Mouse (Mus musculus) ZHBTc4 (cell line): ENCODE measurements around the gene Pank2.
"Not testable (repeated sequence)": the region's sequence is repeated elsewhere in the genome, so short reads cannot be mapped to it uniquely, and the experiment has no call there.

Experiments used
- DNase-seq: peaks from one replicate; pipeline ENCODE4 v3.0.0-alpha.2; 2011; ENCODE audit warnings: low read depth, low spot score

The Pank2 gene

DNA sequence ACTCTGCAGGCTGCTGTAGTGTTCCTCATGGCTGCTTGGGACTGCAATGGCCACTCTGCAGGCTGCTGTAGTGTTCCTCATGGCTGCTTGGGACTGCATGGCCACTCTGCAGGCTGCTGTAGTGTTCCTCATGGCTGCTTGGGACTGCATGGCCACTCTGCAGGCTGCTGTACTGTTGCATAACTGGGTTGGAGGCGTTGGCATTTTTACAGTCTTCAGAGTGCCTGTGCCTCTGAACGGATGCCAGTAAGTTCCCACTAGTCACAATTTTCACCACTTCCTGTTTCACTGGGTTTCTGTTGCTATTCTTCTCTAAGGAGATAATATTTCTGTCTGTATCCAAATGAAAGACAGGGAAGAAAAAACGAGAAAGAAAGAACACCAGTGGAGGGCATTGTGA is 58.9 kb downstream of the Pank2 start:
- DNase-seq, result not testable (repeated sequence)

DNA sequence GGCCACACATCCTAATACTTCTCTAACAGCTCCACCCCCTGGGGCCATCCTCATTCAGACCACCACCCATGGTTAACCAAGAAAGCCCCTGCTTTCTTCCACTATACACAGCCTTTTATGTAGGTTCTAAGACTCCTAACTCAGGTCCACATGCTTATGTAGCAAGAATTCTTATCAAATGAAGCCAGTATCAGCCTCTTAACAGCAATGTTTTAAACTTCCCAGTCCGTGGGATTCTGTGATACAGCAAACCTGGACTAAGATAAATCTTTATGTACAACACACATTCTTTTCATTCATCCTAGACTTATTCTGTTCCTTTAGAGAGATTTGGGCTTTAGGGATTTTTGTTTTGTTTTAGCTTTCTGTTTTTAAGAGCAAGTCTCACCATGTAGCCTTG is 61.4 kb downstream of the Pank2 start:
- no peak for DNase-seq

DNA sequence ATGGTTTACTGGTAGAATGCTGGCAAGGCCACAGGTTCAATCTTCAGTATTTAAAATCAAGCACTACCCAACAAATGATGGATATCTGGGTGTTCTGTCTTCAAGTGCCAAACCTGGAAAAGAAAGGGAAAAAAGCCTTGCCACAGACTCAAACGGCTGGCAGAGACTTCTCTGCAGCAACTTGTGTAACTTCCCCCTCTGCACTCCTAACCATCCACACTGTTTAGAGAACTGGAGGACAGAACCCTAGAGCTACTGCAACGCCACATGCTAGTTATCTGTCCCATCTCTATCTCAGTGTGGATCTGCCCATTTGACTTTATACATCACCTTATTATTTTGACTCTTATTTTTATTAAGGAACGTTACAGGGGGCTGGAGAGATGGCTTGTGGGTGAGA is 63.7 kb downstream of the Pank2 start:
- no peak for DNase-seq

DNA sequence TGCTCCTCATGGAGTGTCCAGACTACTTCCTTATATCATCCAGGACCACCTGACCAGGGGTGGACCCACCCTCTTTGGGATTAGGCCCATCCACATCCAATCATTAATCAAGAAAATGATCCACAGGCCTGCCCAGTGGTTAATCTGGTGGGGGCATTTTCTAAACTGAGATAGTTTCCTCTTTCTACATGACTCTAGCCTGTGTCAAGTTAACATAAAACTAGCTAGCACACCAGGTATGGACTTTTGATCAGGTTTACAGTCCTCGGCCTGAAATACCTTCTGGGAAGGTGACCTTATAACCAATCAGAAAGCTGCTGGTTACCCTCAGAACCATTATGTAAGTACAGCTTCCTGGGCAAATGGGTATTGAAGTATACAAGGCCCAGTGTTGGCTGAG is 66.7 kb downstream of the Pank2 start:
- no peak for DNase-seq

DNA sequence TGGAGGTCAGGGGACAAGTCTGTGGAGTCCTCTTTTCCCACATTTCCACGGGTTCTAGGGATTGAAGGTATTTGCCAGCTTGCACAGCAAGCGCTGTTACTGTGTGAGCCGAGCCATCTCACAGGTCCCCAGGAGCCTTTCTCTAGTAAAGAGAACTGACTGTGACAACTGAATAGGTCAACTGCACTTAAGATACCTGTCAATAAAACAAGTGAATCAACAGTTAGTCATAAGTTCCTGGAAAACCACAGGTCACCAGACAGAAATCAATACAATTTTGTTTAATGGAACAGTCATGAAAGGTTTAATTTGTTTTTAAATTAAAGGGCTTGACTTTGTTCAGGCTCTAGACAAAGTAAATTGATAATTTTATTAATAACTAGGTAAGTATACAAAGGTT is 68.3 kb downstream of the Pank2 start:
- no peak for DNase-seq

DNA sequence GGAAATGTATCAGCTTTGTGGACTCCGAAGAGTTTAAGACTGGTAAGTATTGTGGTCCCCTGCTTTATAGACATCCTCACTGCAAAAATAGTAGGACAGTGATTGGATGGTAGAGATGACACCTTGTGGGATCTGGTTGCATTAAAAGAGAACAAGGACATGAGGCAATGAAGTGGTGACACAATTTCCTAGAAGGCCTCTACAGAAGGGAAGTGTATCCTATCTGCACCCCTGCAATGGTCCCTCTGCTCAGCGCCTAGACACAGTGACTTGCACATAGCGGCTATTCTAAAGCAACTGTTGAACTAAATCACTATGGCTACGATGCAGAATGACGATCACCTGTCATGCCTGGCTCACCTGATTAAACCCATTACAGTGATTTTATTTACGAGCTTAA is 75.3 kb downstream of the Pank2 start:
- DNase-seq, result no peak

DNA sequence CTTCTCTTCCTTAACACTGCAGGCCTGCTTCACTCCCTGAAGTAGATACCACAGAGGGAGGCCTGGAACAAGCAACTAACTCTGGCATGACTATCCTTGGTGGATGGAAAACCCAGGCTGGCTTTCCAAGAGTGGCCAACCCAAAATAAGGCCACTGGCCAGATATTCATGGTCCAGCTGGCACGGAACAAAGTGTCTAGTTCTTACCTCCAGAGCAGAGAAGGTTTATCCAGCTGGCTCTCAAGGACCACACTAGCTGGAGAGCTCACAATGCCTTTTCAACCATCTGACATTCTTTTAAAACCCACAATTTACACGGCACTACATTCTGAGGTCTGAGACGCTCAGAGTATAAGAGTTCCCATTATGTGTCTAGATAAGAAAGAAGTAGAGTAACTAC is 82.2 kb downstream of the Pank2 start:
- DNase-seq, result no peak

DNA sequence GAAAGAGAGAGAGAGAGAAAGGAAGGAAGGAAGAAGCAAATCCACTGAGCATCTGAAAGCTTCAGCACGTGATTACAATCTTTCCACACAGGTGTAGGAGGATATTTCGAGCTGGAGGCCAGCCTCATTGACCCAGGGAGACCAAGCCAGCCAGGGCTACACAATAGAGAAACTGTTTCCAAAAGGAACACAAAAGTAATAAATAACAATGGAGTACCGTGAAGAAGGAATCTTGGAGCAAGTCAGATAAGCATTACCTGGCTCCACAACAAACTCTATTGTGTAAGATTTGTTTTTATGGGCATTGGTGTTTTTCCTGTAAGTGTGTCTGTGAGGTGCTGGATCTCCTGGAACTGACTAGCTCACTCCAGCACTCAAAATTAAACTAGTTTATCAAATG is 83.3 kb downstream of the Pank2 start:
- no peak for DNase-seq
